Mouse (Mus musculus): Measurements from ENCODE around the gene Dock3.

DNA sequence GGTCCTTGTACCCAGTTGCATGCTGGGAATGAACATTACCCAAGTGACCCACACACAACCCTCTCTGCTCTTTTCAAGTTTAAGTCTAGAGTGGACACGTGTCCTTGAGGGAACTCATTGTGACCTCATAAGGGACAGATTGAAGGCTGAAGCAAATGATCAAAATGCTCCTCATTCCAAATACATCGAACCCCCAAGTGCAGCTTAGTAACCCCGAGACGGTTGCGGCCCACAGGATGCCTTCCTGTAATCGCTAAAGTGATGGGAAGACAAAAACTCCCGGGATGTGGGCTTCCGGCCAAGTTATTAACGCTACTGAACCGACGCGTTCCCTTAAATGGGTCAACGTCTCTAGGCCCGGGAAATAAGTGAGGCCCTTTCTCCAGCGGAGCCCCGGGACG, 340.4 kb downstream of the Dock3 start:
- TF ChIP-seq CTCF (conservative IDR thresholded peaks at IDR 0.05; ENCODE audit: low read length) (no peak), NANOG (IDR thresholded peaks at IDR 0.05; ENCODE audit: borderline replicate concordance, low read length) (no peak), POU5F1 (IDR thresholded peaks at IDR 0.05; ENCODE audit: borderline replicate concordance, low read length) (no peak)

Measured in E14TG2a.4 (cell line).